Mouse (Mus musculus): ENCODE results near the gene Ucp2. TPM values are rescaled to one million over a fixed set of nuclear protein-coding genes. Genes with fewer than 3 reads are reported as not detected.
"Not testable (repeated sequence)": the region's sequence is repeated elsewhere in the genome, so short reads cannot be mapped to it uniquely, and the experiment has no call there.

The Ucp2 gene
- polyA plus RNA-seq, 1 experiment from 2014 or later, result 766 TPM

GRCm38 (mm10) chr7:100471407-100471797 is 21.7 kb upstream of the Ucp2 start:
- no peaks in the 10 kb centered on the region for H3K9me3 ChIP-seq (replicated peaks; ENCODE audit: control insufficient read depth, low read length)
- peaks cover 34% of the 10 kb centered on the region for H3K4me1 ChIP-seq (ENCODE audit: control insufficient read depth, low read depth, low read length)
- H3K9ac ChIP-seq (ENCODE audit: low read depth, low read length), result no peak overlapping the region; the same call in 1 of the 2 replicates
- no peak for ATAC-seq (ENCODE audit: low read depth)
- WGBS (ENCODE audit: insufficient replicate concordance), result 80% methylated on average over 1 of the region's 1 CpGs
- H3K36me3 ChIP-seq (ENCODE audit: control insufficient read depth, insufficient read depth), result peaks cover 2% of the 10 kb centered on the region; the same call in 1 of the 2 replicates
- H3K4me2 ChIP-seq (ENCODE audit: low read depth, low read length), result no peak overlapping the region
- peak overlapping the region; percentile 20; the same call in 1 of the 2 replicates for H3K27ac ChIP-seq (ENCODE audit: low read length)
- no peaks in the 10 kb centered on the region for H3K27me3 ChIP-seq (ENCODE audit: control insufficient read depth, insufficient read depth, low read depth, low read length)
- no peak overlapping the region for H3K4me3 ChIP-seq (ENCODE audit: low read depth, low read length)

DNA sequence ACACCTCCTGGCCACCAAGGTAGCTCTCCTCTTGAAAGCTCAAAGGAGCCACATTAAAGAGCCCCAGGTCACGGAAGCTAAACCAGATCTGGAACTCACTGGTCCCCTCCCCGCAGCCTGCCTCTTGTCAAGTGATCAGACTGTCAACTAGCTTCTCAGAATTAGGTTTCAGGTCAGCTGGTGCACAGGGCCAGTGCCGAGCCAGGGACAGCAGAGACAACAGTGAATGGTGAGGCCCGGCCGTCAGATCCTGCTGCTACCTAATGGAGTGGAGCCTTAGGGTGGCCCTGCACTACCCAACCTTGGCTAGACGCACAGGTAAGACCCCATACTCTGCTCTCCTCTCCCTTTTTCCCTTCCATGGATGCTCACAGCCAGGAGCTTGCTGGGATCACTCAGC is 20.4 kb upstream of the Ucp2 start, which contains the start of gene Ucp3:
Gene Ucp3, plus strand, starts transcription at position 214 of the 400 bp plus-strand sequence.
- WGBS (ENCODE audit: insufficient replicate concordance), result 80% methylated on average over 6 of the region's 6 CpGs
- H3K36me3 ChIP-seq (ENCODE audit: control insufficient read depth, insufficient read depth), result peaks cover 2% of the 10 kb centered on the region; the same call in 1 of the 2 replicates
- H3K4me1 ChIP-seq (ENCODE audit: control insufficient read depth, low read depth, low read length), result peaks cover 29% of the 10 kb centered on the region
- no peaks in the 10 kb centered on the region for H3K9me3 ChIP-seq (replicated peaks; ENCODE audit: control insufficient read depth, low read length)
- peak within 1 kb of the TSS; percentile 18; the same call in 1 of the 2 replicates for H3K27ac ChIP-seq (ENCODE audit: low read length)
- H3K4me2 ChIP-seq (ENCODE audit: low read depth, low read length), result no peak within 1 kb of the TSS
- no peaks in the 10 kb centered on the region for H3K27me3 ChIP-seq (ENCODE audit: control insufficient read depth, insufficient read depth, low read depth, low read length)
- no peak within 1 kb of the TSS for H3K9ac ChIP-seq (ENCODE audit: low read depth, low read length)
- no peak for ATAC-seq (ENCODE audit: low read depth)
- no peak within 1 kb of the TSS for H3K4me3 ChIP-seq (ENCODE audit: low read depth, low read length)

DNA sequence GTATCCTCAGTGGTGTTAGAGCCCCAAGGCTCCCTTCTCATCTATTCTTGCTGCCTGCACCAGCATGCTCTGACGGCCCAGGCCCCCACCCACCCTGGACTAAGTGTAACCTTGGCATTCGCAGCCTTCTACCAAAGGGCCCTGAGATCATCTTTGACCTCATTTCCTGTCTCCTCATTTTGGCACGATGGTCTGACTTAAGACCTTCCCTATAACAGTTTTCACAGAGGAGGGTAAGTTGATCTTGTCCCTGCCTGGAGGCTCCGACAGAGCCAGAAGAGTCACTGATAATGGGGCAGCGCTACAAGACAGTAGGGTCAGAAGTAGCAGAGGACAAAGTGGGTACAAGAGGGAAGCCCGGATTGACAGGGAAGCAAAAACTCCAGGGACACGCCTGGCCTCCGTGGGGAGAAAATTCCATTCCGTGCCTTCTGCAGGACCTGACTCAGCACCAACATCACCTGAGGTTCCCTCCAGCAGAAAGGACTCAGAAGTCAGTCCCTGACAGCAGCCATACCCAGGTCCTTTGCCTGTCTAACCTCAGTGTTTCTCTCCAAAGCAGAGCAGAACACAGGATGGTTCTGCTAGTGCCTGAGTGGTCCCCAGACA is 19.2 kb upstream of the Ucp2 start:
- Histone ChIP-seq H3K4me1 (ENCODE audit: control insufficient read depth, low read depth, low read length) (peaks cover 17% of the 10 kb centered on the region), H3K27ac (ENCODE audit: low read length) (no peak overlapping the region), H3K9ac (ENCODE audit: low read depth, low read length) (no peak overlapping the region), H3K36me3 (ENCODE audit: control insufficient read depth, insufficient read depth) (peaks cover 2% of the 10 kb centered on the region; the same call in 1 of the 2 replicates), H3K9me3 (replicated peaks; ENCODE audit: control insufficient read depth, low read length) (no peaks in the 10 kb centered on the region), H3K4me3 (ENCODE audit: low read depth, low read length) (no peak overlapping the region), H3K4me2 (ENCODE audit: low read depth, low read length) (no peak overlapping the region), H3K27me3 (ENCODE audit: control insufficient read depth, insufficient read depth, low read depth, low read length) (no peaks in the 10 kb centered on the region)
- ATAC-seq (ENCODE audit: low read depth), result no peak
- WGBS (ENCODE audit: insufficient replicate concordance), result 68% methylated on average over 9 of the region's 9 CpGs

GRCm38 (mm10) chr7:100474680-100475079 is 18.5 kb upstream of the Ucp2 start:
- H3K9ac ChIP-seq (ENCODE audit: low read depth, low read length), result no peak overlapping the region
- ATAC-seq (ENCODE audit: low read depth), result 0 out of 2 replicates have a peak, but pooled peaks have one; percentile 31
- H3K36me3 ChIP-seq (ENCODE audit: control insufficient read depth, insufficient read depth), result no peaks in the 10 kb centered on the region
- no peaks in the 10 kb centered on the region for H3K9me3 ChIP-seq (replicated peaks; ENCODE audit: control insufficient read depth, low read length)
- no peak overlapping the region for H3K4me3 ChIP-seq (ENCODE audit: low read depth, low read length)
- no peak overlapping the region for H3K27ac ChIP-seq (ENCODE audit: low read length)
- H3K27me3 ChIP-seq (ENCODE audit: control insufficient read depth, insufficient read depth, low read depth, low read length), result no peaks in the 10 kb centered on the region
- WGBS (ENCODE audit: insufficient replicate concordance), result 55% methylated on average over 1 of the region's 1 CpGs
- no peak overlapping the region for H3K4me2 ChIP-seq (ENCODE audit: low read depth, low read length)
- peaks cover 13% of the 10 kb centered on the region for H3K4me1 ChIP-seq (ENCODE audit: control insufficient read depth, low read depth, low read length)

- no peaks in the 10 kb centered on the region for H3K36me3 ChIP-seq (ENCODE audit: control insufficient read depth, insufficient read depth)
- peaks cover 13% of the 10 kb centered on the region for H3K4me1 ChIP-seq (ENCODE audit: control insufficient read depth, low read depth, low read length)
- H3K4me3 ChIP-seq (ENCODE audit: low read depth, low read length), result no peak overlapping the region
- H3K9me3 ChIP-seq (replicated peaks; ENCODE audit: control insufficient read depth, low read length), result no peaks in the 10 kb centered on the region
- 78% methylated on average over 20 of the region's 20 CpGs for WGBS (ENCODE audit: insufficient replicate concordance)
- no peak overlapping the region for H3K27ac ChIP-seq (ENCODE audit: low read length)
- no peaks in the 10 kb centered on the region for H3K27me3 ChIP-seq (ENCODE audit: control insufficient read depth, insufficient read depth, low read depth, low read length)
- H3K9ac ChIP-seq (ENCODE audit: low read depth, low read length), result no peak overlapping the region
- no peak for ATAC-seq (ENCODE audit: low read depth)
- H3K4me2 ChIP-seq (ENCODE audit: low read depth, low read length), result no peak overlapping the region
These were observed 13.9 kb upstream of the Ucp2 start for GRCm38 (mm10) chr7:100479100-100479822.

- Histone ChIP-seq H3K27me3 (ENCODE audit: control insufficient read depth, insufficient read depth, low read depth, low read length) (no peaks in the 10 kb centered on the region), H3K4me3 (ENCODE audit: low read depth, low read length) (no peak overlapping the region), H3K36me3 (ENCODE audit: control insufficient read depth, insufficient read depth) (no peaks in the 10 kb centered on the region), H3K27ac (ENCODE audit: low read length) (no peak overlapping the region), H3K9me3 (replicated peaks; ENCODE audit: control insufficient read depth, low read length) (no peaks in the 10 kb centered on the region), H3K9ac (ENCODE audit: low read depth, low read length) (no peak overlapping the region), H3K4me1 (ENCODE audit: control insufficient read depth, low read depth, low read length) (peaks cover 12% of the 10 kb centered on the region), H3K4me2 (ENCODE audit: low read depth, low read length) (no peak overlapping the region)
- ATAC-seq (ENCODE audit: low read depth), result no peak
- WGBS (ENCODE audit: insufficient replicate concordance), result 57% methylated on average over 15 of the region's 15 CpGs
These were observed 13.3 kb upstream of the Ucp2 start for GRCm38 (mm10) chr7:100479823-100480164.

DNA sequence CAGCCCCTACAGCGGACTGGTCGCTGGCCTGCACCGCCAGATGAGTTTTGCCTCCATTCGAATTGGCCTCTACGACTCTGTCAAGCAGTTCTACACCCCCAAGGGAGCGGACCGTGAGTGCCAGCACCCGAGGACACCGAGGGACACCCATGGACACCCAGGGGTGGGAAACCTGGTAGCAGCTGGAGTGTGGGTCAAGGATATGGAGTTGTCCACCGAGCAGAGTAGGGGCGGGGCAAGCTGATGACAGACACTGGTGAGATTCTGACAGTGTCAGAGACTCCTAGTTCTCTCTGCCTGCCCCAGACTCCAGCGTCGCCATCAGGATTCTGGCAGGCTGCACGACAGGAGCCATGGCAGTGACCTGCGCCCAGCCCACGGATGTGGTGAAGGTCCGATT is 13.0 kb upstream of the Ucp2 start:
- Histone ChIP-seq H3K9ac (ENCODE audit: low read depth, low read length) (no peak overlapping the region), H3K4me2 (ENCODE audit: low read depth, low read length) (no peak overlapping the region)
- WGBS (ENCODE audit: insufficient replicate concordance), result 79% methylated on average over 17 of the region's 17 CpGs

GRCm38 (mm10) chr7:100482046-100482445 is 11.1 kb upstream of the Ucp2 start:
- WGBS (ENCODE audit: insufficient replicate concordance), result 63% methylated on average over 2 of the region's 2 CpGs
- H3K27ac ChIP-seq (ENCODE audit: low read length), result not testable (repeated sequence)

More for the DNA sequence above, 13.0 kb upstream of the Ucp2 start:
- ATAC-seq (ENCODE audit: low read depth), result no peak
- Histone ChIP-seq H3K9me3 (replicated peaks; ENCODE audit: control insufficient read depth, low read length) (no peaks in the 10 kb centered on the region), H3K4me3 (ENCODE audit: low read depth, low read length) (no peak overlapping the region), H3K4me1 (ENCODE audit: control insufficient read depth, low read depth, low read length) (peaks cover 12% of the 10 kb centered on the region), H3K27me3 (ENCODE audit: control insufficient read depth, insufficient read depth, low read depth, low read length) (no peaks in the 10 kb centered on the region), H3K36me3 (ENCODE audit: control insufficient read depth, insufficient read depth) (no peaks in the 10 kb centered on the region), H3K27ac (ENCODE audit: low read length) (no peak overlapping the region)

GRCm38 (mm10) chr7:100484493-100484892 is 8.6 kb upstream of the Ucp2 start:
- H3K4me1 ChIP-seq (ENCODE audit: control insufficient read depth, low read depth, low read length), result peaks cover 11% of the 10 kb centered on the region
- no peaks in the 10 kb centered on the region for H3K36me3 ChIP-seq (ENCODE audit: control insufficient read depth, insufficient read depth)
- H3K9me3 ChIP-seq (replicated peaks; ENCODE audit: control insufficient read depth, low read length), result no peaks in the 10 kb centered on the region
- no peaks in the 10 kb centered on the region for H3K27me3 ChIP-seq (ENCODE audit: control insufficient read depth, insufficient read depth, low read depth, low read length)
- 0 out of 2 replicates have a peak, but pooled peaks have one; percentile 2 for ATAC-seq (ENCODE audit: low read depth)
- no peak overlapping the region for H3K4me2 ChIP-seq (ENCODE audit: low read depth, low read length)
- H3K4me3 ChIP-seq (ENCODE audit: low read depth, low read length), result no peak overlapping the region
- no peak overlapping the region for H3K9ac ChIP-seq (ENCODE audit: low read depth, low read length)
- no peak overlapping the region for H3K27ac ChIP-seq (ENCODE audit: low read length)
- 76% methylated on average over 5 of the region's 5 CpGs for WGBS (ENCODE audit: insufficient replicate concordance)

More at GRCm38 (mm10) chr7:100482046-100482445, 11.1 kb upstream of the Ucp2 start:
- not testable (repeated sequence) for H3K4me2 ChIP-seq (ENCODE audit: low read depth, low read length); H3K4me3 ChIP-seq (ENCODE audit: low read depth, low read length); H3K9me3 ChIP-seq (replicated peaks; ENCODE audit: control insufficient read depth, low read length); H3K27me3 ChIP-seq (ENCODE audit: control insufficient read depth, insufficient read depth, low read depth, low read length); ATAC-seq (ENCODE audit: low read depth); H3K36me3 ChIP-seq (ENCODE audit: control insufficient read depth, insufficient read depth); H3K9ac ChIP-seq (ENCODE audit: low read depth, low read length)
- peaks cover 12% of the 10 kb centered on the region for H3K4me1 ChIP-seq (ENCODE audit: control insufficient read depth, low read depth, low read length)

Measured in liver, embryonic 16.5 days (tissue).